Mouse (Mus musculus) cerebellum, adult 2 months (tissue): ENCODE data around the gene Angel2. TPM values are rescaled to one million over a fixed set of nuclear protein-coding genes. Genes with fewer than 3 reads are reported as not detected.
"Not testable (repeated sequence)": the region's sequence is repeated elsewhere in the genome, so short reads cannot be mapped to it uniquely, and the experiment has no call there.

Source experiments
- DNase-seq, 2 experiments: peaks; one replicate each; pipeline ENCODE4 v3.0.0; 2021
- H3K27ac ChIP-seq: fragments of 200-500 bp; 2 replicates; pipeline ENCODE4 v1.5.1; 2012; ENCODE audit warnings: low read length, control low read depth, inconsistent platforms; ENCODE audit not compliant: insufficient read depth
- H3K27me3 ChIP-seq: fragments of 200-500 bp; 2 replicates; pipeline ENCODE4 v1.6.1; 2012; ENCODE audit warnings: inconsistent platforms, mild to moderate bottlenecking, low read length, moderate library complexity; ENCODE audit not compliant: control insufficient read depth, insufficient read depth
- H3K4me1 ChIP-seq: fragments of 200-500 bp; 2 replicates; pipeline ENCODE4 v1.6.1; 2011; ENCODE audit warnings: low read length; ENCODE audit not compliant: control insufficient read depth, insufficient read depth
- H3K4me3 ChIP-seq: fragments of 200-500 bp; replicated peaks from 2 replicates; pipeline ENCODE3; 2011; ENCODE audit warnings: mild to moderate bottlenecking, low read depth, low read length, control low read depth; ENCODE audit not compliant: insufficient read depth
- CTCF ChIP-seq: fragments of 200-500 bp; IDR thresholded peaks from 2 replicates; pipeline ENCODE4 v1.5.1; 2011; ENCODE audit warnings: low read depth, mild to moderate bottlenecking, control low read depth, low read length, moderate library complexity, borderline replicate concordance; ENCODE audit not compliant: insufficient read depth
- POLR2A ChIP-seq: fragments of 200-500 bp; IDR thresholded peaks from 2 replicates; pipeline ENCODE4 v1.6.1; 2011; ENCODE audit warnings: low read length, control low read depth, borderline replicate concordance; ENCODE audit not compliant: insufficient read depth
- WGBS: fragments of 180-500 bp; shearing (Covaris S2); methylation state at CpG from one replicate; pipeline ENCODE4 v1.1.7; 2018; 5-methylcytosine and 5-hydroxymethylcytosine counted together
- polyA plus RNA-seq: library from polyadenylated mRNA; depleted of rRNA; stranded (reverse); fragments of >200 nt; gene quantifications from 2 replicates; pipeline ENCODE4 v1.2.3, GENCODE M21; 2012; rRNA removed

The Angel2 gene
- 50.1 and 50.7 TPM in 2 replicates for polyA plus RNA-seq

DNA sequence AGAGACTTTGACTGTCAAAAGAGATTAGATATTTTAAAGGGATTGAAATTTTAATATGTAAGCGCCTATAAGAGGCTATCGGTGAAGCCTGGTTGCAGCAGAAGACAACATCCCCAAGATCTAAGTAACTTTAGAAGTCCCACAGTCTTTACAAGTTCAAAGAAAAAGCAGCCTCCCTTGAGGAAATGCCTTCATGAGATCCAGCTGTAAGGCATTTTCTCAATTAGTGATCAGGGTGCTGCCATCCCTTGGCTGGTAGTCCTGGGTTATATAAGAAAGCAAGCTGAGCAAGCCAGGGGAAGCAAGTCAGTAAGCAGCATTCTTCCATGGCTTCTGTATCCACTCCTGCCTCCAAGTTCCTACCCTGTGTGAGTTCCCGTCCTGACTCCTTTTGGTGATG lies at the start of gene Angel2:
TSS of gene Angel2 (plus strand) at position 301 of the 400 bp plus-strand sequence.
- H3K27me3 ChIP-seq, DNase-seq, H3K4me3 ChIP-seq, H3K27ac ChIP-seq, H3K4me1 ChIP-seq: not testable (repeated sequence)
- 81% methylated on average over 3 of the region's 3 CpGs for WGBS

- TF ChIP-seq POLR2A (no peak), CTCF (no peak)
- Histone ChIP-seq H3K27me3 (no peaks in the 10 kb centered on the region), H3K27ac (no peak overlapping the region), H3K4me3 (no peak overlapping the region), H3K4me1 (no peaks in the 10 kb centered on the region; the same call in 1 of the 2 replicates)
- 83% methylated on average over 6 of the region's 6 CpGs for whole genome bisulfite sequencing
- DNase-seq: no peak
These were observed 49.2 kb upstream of the Angel2 start for GRCm38 (mm10) chr1:190875751-190876150.

DNA sequence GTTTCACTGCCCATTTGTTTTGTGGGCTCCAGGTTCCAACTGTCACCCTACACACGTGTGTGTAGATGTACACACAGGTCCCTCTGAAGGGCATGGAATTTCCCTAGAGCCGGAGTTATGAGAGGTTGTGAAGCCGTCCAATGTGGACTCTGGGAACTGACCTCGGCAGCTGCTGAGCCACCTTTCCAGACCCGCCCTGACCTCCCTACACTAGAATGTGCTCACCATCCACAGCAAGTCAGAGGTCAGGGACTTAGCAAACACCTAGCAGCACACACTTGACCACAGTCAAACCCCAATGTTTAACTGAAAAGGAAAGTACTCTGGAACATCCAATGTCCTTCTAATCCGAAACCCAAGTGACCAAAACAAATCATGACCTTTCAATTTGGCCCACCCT lies 44.3 kb upstream of the Angel2 start:
- TF ChIP-seq CTCF: no peak
- no peak for TF ChIP-seq POLR2A

DNA sequence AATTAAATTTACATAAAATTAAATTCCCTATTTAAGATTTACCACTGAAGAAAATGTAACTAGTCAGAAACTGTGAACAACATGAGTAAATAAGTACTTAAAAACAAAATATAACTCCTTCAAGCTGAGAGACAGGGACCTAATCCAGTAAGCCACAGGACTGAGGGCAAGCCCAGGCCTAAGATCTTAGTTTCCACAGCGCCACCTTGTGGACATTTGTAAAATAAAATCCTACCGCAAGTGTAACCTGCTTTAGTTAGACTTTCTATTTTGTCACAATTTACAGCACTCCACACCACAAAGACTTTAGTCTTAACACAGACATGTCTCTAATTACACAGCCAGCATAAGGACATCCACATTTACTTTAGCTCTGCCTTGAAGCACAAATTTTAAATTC lies 43.5 kb upstream of the Angel2 start:
- Histone ChIP-seq H3K27me3 (no peaks in the 10 kb centered on the region), H3K27ac (no peak overlapping the region), H3K4me1 (no peaks in the 10 kb centered on the region), H3K4me3 (no peak overlapping the region)
- WGBS: 5% methylated on average over 2 of the region's 2 CpGs
- TF ChIP-seq CTCF (peak; percentile 63), POLR2A (no peak)
- DNase-seq: peak in 1 of 2 experiments; percentile 35

More for the DNA sequence above, 44.3 kb upstream of the Angel2 start:
- H3K27ac ChIP-seq: no peak overlapping the region
- WGBS: 85% methylated on average over 6 of the region's 6 CpGs
- DNase-seq: no peak
- H3K4me1 ChIP-seq: no peaks in the 10 kb centered on the region
- H3K4me3 ChIP-seq: no peak overlapping the region
- H3K27me3 ChIP-seq: no peaks in the 10 kb centered on the region

DNA sequence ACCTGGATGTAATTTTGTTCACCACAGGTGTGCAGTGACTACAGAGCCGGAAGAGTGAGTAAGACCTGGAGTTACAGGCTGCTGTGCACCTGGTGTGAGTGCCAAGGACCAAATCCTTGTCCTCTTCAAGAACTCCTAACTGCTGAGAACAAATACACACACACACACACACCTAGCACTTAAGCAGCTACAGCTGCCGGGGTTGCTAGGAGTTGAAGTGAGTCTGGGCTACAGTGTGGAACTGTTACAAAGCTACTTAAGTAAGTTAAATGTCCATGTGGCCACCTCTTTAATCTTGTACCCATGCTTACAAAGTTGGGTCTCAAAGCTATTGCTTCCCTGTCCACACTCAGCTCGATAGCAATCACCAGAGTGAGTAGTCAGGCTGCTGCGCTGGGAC lies 38.9 kb upstream of the Angel2 start:
- 89% methylated on average over 4 of the region's 4 CpGs for WGBS
- H3K27ac ChIP-seq: no peak overlapping the region
- TF ChIP-seq CTCF (no peak), POLR2A (no peak)
- no peak for DNase-seq
- H3K4me1 ChIP-seq: no peaks in the 10 kb centered on the region
- no peaks in the 10 kb centered on the region for H3K27me3 ChIP-seq
- no peak overlapping the region for H3K4me3 ChIP-seq

DNA sequence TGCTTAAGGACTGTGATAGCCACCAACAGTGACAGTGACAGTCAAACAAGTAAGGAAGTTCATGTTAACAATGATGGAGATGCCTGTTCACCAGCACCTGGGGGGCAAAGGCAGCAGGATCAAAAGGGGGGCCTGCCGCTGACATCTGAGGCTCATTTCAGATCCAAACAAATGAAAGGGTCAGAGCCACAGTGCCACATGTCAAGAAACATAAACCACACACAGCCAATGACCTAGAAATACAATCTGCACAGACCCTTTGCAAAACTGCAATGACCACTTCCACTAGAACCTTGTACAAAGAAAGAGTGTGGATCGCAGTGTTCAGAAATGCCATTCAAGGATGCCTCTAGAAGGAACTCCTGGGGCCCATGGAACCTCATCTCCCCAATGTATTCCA lies 36.9 kb upstream of the Angel2 start:
- Histone ChIP-seq H3K27me3 (no peaks in the 10 kb centered on the region), H3K4me3 (no peak overlapping the region), H3K27ac (no peak overlapping the region), H3K4me1 (no peaks in the 10 kb centered on the region)
- DNase-seq: no peak
- no peak for TF ChIP-seq POLR2A
- TF ChIP-seq CTCF: no peak
- 81% methylated on average over 2 of the region's 2 CpGs for WGBS

DNA sequence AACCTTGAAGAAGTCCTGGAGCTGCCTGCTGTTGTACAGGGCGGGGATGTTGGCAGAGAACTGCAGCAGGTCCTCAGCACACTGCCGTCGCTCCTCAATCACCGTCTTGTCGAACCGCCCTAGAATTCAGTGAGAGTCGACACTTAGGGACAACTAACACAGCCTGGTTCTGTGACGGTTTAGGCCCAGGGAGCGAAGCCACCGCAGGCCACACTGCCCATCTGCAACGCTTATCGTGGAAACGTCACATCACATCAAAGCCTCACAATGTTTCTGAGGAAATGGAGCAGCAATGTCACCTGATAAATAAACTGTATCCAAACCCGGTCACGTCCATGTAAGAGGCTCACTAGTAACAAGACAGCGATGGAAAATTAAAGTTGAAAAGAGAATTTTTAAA lies 36.3 kb upstream of the Angel2 start:
- WGBS: 91% methylated on average over 16 of the region's 16 CpGs
- no peak for DNase-seq
- Histone ChIP-seq H3K4me1 (no peaks in the 10 kb centered on the region), H3K4me3 (no peak overlapping the region), H3K27me3 (no peaks in the 10 kb centered on the region), H3K27ac (no peak overlapping the region)
- TF ChIP-seq CTCF (no peak), POLR2A (no peak)

GRCm38 (mm10) chr1:190893559-190894167 lies 31.2 kb upstream of the Angel2 start:
- Histone ChIP-seq H3K4me3 (no peak overlapping the region), H3K27ac (no peak overlapping the region), H3K27me3 (no peaks in the 10 kb centered on the region), H3K4me1 (no peaks in the 10 kb centered on the region)
- TF ChIP-seq CTCF: no peak
- no peak for TF ChIP-seq POLR2A
- no peak for DNase-seq
- WGBS: 80% methylated on average over 6 of the region's 6 CpGs

- no peak overlapping the region for H3K4me3 ChIP-seq
- 93% methylated on average over 3 of the region's 3 CpGs for WGBS
These were observed 26.7 kb upstream of the Angel2 start for GRCm38 (mm10) chr1:190898186-190898585.

More at GRCm38 (mm10) chr1:190898186-190898585, 26.7 kb upstream of the Angel2 start:
- TF ChIP-seq CTCF: no peak
- no peak for TF ChIP-seq POLR2A
- Histone ChIP-seq H3K27ac (no peak overlapping the region), H3K4me1 (no peaks in the 10 kb centered on the region), H3K27me3 (no peaks in the 10 kb centered on the region)
- DNase-seq: no peak
